Mouse (Mus musculus): Measurements from ENCODE around the gene Tifab.
"Not testable (repeated sequence)": the region's sequence is repeated elsewhere in the genome, so short reads cannot be mapped to it uniquely, and the experiment has no call there.

The Tifab gene

GRCm38 (mm10) chr13:56178416-56179035, at the start of gene Tifab:
Tifab (minus strand) TSS chr13:56178885.
- DNase-seq (ENCODE audit: low read depth, low spot score) = no peak

- no peak for DNase-seq (ENCODE audit: low read depth, low spot score)
Observed at GRCm38 (mm10) chr13:56226175-56226954, 47.7 kb upstream of the Tifab start.

- DNase-seq (ENCODE audit: low read depth, low spot score) = no peak
Observed at GRCm38 (mm10) chr13:56223625-56224024, 44.9 kb upstream of the Tifab start.

GRCm38 (mm10) chr13:56222849-56223246, 44.2 kb upstream of the Tifab start:
- no peak for DNase-seq (ENCODE audit: low read depth, low spot score)

- DNase-seq (ENCODE audit: low read depth, low spot score) = no peak
Observed at GRCm38 (mm10) chr13:56221995-56222848, 43.5 kb upstream of the Tifab start.

- no peak for DNase-seq (ENCODE audit: low read depth, low spot score)
Observed at GRCm38 (mm10) chr13:56221129-56221910, 42.6 kb upstream of the Tifab start.

GRCm38 (mm10) chr13:56219254-56219653, 40.6 kb upstream of the Tifab start:
- DNase-seq (ENCODE audit: low read depth, low spot score) = no peak

- DNase-seq (ENCODE audit: low read depth, low spot score) = no peak
Observed at GRCm38 (mm10) chr13:56216090-56216489, 37.4 kb upstream of the Tifab start.

GRCm38 (mm10) chr13:56214633-56215032, 35.9 kb upstream of the Tifab start:
- no peak for DNase-seq (ENCODE audit: low read depth, low spot score)

GRCm38 (mm10) chr13:56209067-56209411, 30.4 kb upstream of the Tifab start:
- DNase-seq (ENCODE audit: low read depth, low spot score) = no peak

GRCm38 (mm10) chr13:56208225-56209066, 29.8 kb upstream of the Tifab start:
- no peak for DNase-seq (ENCODE audit: low read depth, low spot score)

GRCm38 (mm10) chr13:56199506-56199905, 20.8 kb upstream of the Tifab start:
- no peak for DNase-seq (ENCODE audit: low read depth, low spot score)

GRCm38 (mm10) chr13:56197473-56198266, 19.0 kb upstream of the Tifab start:
- DNase-seq (ENCODE audit: low read depth, low spot score) = peak; percentile 90

- DNase-seq (ENCODE audit: low read depth, low spot score) = no peak
Observed at GRCm38 (mm10) chr13:56197031-56197430, 18.3 kb upstream of the Tifab start.

GRCm38 (mm10) chr13:56195824-56196223, 17.1 kb upstream of the Tifab start:
- DNase-seq (ENCODE audit: low read depth, low spot score) = not testable (repeated sequence)

- DNase-seq (ENCODE audit: low read depth, low spot score) = not testable (repeated sequence)
Observed at GRCm38 (mm10) chr13:56194181-56194580, 15.5 kb upstream of the Tifab start.

- no peak for DNase-seq (ENCODE audit: low read depth, low spot score)
Observed at GRCm38 (mm10) chr13:56191225-56191624, 12.5 kb upstream of the Tifab start.

- no peak for DNase-seq (ENCODE audit: low read depth, low spot score)
Observed at GRCm38 (mm10) chr13:56189688-56190087, 11.0 kb upstream of the Tifab start.

GRCm38 (mm10) chr13:56183687-56184086, 5.0 kb upstream of the Tifab start:
- no peak for DNase-seq (ENCODE audit: low read depth, low spot score)

- DNase-seq (ENCODE audit: low read depth, low spot score) = no peak
Observed at GRCm38 (mm10) chr13:56181424-56181823, 2.7 kb upstream of the Tifab start.
